Mouse (Mus musculus) cerebellum, adult 2 months (tissue): Measurements from ENCODE around the gene Sspo. TPM values are rescaled to one million over a fixed set of nuclear protein-coding genes. Genes with fewer than 3 reads are reported as not detected.

ENCODE experiments used
- DNase-seq, 2 experiments: peaks; one replicate each; pipeline ENCODE4 v3.0.0; 2021
- H3K27ac ChIP-seq: fragments of 200-500 bp; 2 replicates; pipeline ENCODE4 v1.5.1; 2012; ENCODE audit warnings: low read length, control low read depth, inconsistent platforms; ENCODE audit not compliant: insufficient read depth
- H3K27me3 ChIP-seq: fragments of 200-500 bp; 2 replicates; pipeline ENCODE4 v1.6.1; 2012; ENCODE audit warnings: inconsistent platforms, mild to moderate bottlenecking, low read length, moderate library complexity; ENCODE audit not compliant: control insufficient read depth, insufficient read depth
- H3K4me1 ChIP-seq: fragments of 200-500 bp; 2 replicates; pipeline ENCODE4 v1.6.1; 2011; ENCODE audit warnings: low read length; ENCODE audit not compliant: control insufficient read depth, insufficient read depth
- H3K4me3 ChIP-seq: fragments of 200-500 bp; replicated peaks from 2 replicates; pipeline ENCODE3; 2011; ENCODE audit warnings: mild to moderate bottlenecking, low read depth, low read length, control low read depth; ENCODE audit not compliant: insufficient read depth
- CTCF ChIP-seq: fragments of 200-500 bp; IDR thresholded peaks from 2 replicates; pipeline ENCODE4 v1.5.1; 2011; ENCODE audit warnings: low read depth, mild to moderate bottlenecking, control low read depth, low read length, moderate library complexity, borderline replicate concordance; ENCODE audit not compliant: insufficient read depth
- POLR2A ChIP-seq: fragments of 200-500 bp; IDR thresholded peaks from 2 replicates; pipeline ENCODE4 v1.6.1; 2011; ENCODE audit warnings: low read length, control low read depth, borderline replicate concordance; ENCODE audit not compliant: insufficient read depth
- WGBS: fragments of 180-500 bp; shearing (Covaris S2); methylation state at CpG from one replicate; pipeline ENCODE4 v1.1.7; 2018; 5-methylcytosine and 5-hydroxymethylcytosine counted together
- polyA plus RNA-seq: library from polyadenylated mRNA; depleted of rRNA; stranded (reverse); fragments of >200 nt; gene quantifications from 2 replicates; pipeline ENCODE4 v1.2.3, GENCODE M21; 2012

The Sspo gene
- polyA plus RNA-seq, 1 experiment = 3.7 TPM

DNA sequence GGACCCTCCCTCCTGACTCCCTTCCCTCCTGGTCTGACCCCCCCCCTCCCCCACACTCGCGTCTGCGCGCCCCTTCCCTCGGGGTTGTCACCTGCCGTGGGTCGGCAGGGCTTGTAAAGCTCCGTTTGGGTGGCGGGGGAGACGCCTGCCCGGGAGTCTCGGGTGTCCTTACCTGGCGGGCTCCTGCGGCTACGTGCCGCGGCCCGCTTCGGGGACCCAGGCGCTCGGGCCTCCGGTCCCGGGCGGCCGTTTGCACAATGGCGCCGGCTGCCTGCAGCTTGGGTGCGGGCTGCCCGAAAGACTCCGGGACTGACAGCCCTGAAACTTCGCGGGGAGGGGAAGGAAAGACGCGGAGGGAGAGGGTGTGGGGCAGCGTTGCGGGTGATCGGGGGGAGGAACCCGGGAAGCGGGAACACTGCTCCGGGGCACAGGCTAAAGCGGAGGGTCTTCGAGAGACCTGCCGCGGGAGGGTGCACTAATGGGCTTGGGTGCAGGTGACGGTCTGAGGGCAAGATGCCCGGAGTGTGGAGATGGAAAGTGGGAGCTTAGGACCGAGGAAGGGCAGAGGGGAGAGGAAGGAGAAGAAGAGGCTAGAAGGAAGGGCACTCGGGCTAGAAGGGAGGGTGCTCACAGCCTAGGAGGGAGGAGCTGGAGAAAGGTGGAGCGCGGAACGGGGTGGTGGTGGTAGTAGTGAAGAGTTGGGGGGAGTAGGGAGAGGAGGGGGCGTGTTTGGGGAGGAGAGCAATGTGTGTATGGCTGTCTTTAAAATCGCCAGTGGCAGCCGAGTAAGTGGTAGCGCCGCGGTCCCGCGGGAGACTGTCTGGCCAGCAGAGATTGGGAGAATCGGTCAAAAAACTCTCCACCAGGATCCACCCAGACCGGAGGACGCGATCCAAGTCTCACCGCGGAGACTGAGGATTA lies 2.6 kb upstream of the Sspo start, which contains the start of gene Zfp467:
Zfp467 (minus strand) TSS at position 645 of the 921 bp plus-strand sequence.
- peaks cover 8% of the 10 kb centered on the region; the same call in 1 of the 2 replicates for H3K4me1 ChIP-seq
- peak; percentile 73 to 80 for DNase-seq
- TF ChIP-seq POLR2A (peak; percentile 61; the same call in 1 of the 2 replicates), CTCF (no peak)
- peak within 1 kb of the TSS; percentile 83 for H3K27ac ChIP-seq
- H3K27me3 ChIP-seq = no peaks in the 10 kb centered on the region
- H3K4me3 ChIP-seq = peak within 1 kb of the TSS; percentile 86
- under 1% methylated on average over 65 of the region's 65 CpGs for WGBS

DNA sequence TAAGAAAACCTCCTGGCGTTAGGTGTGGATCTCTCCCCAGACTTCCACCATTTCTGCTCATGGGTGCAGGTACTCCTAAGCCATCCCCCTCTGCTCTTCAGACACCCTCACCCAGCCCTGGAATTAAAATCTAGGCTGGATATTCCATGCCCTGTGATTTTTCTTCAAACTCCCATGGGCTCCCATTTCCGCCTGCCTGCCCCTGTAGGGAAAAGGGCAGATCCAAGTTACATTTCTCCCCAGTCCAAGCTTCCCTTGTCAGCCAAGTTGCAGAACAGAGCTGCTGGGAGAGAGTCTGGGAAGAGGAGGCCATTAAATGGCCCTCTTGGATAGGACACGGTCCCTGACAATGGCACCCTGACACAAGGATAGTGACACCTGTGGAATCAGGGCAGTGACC lies 1.8 kb upstream of the Sspo start:
- WGBS = 14% methylated on average over 3 of the region's 3 CpGs
- Histone ChIP-seq H3K4me3 (peak overlapping the region; percentile 86), H3K4me1 (0 out of 2 replicates have a peak, but pooled peaks cover 8% of the 10 kb centered on the region), H3K27me3 (no peaks in the 10 kb centered on the region), H3K27ac (peak overlapping the region; percentile 52; the same call in 1 of the 2 replicates)
- peak in 1 of 2 experiments; percentile 49 for DNase-seq
- TF ChIP-seq POLR2A (no peak), CTCF (no peak)

DNA sequence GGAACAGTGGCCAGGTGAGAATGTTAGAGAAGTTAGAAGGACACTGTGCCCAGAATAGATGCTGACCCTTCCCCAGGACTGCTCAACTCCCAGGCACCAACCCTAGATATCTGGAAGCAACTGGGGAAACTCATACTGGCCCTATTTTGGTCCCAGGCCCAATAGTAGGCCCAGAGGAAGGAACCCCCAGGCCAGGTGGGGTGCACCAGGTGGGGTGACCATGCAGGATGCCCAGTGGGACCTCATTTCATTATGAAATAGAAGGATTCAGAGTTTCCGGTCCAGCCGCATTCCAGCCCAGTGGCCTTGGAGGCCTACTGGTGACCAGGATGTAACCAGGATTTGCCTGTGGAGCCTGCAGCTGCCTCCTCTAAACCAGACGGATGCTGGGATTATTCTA lies 1.1 kb upstream of the Sspo start:
- no peak for DNase-seq
- 56% methylated on average over 3 of the region's 3 CpGs for WGBS
- TF ChIP-seq POLR2A (no peak), CTCF (no peak)
- H3K4me1 ChIP-seq = 0 out of 2 replicates have a peak, but pooled peaks cover 8% of the 10 kb centered on the region
- H3K27me3 ChIP-seq = no peaks in the 10 kb centered on the region
- no peak overlapping the region for H3K4me3 ChIP-seq
- no peak overlapping the region for H3K27ac ChIP-seq

DNA sequence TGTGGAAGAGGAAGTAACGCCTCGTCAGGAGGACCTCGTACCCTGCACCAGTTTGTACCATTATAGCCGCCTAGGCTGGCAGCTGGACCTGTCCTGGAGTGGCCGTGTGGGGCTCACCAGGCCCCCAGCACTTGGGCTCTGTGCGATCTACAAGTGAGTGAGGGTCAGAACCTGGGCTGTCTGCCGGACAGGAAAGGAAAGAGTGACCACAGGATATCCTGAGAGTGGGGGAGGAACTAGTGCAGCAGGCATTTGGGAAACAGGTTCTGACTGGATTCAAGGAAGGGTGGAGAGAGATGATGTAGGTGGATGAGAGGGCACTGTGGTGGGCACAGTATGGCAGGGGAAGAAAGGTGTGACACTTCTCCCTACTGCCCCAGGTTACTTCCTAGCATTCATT lies 498 bp downstream of the Sspo start:
- 83% methylated on average over 7 of the region's 7 CpGs for WGBS
- TF ChIP-seq CTCF = no peak
- no peak for TF ChIP-seq POLR2A
- Histone ChIP-seq H3K4me3 (no peak overlapping the region), H3K27me3 (no peaks in the 10 kb centered on the region), H3K27ac (no peak overlapping the region), H3K4me1 (peaks cover 8% of the 10 kb centered on the region; the same call in 1 of the 2 replicates)
- no peak for DNase-seq

DNA sequence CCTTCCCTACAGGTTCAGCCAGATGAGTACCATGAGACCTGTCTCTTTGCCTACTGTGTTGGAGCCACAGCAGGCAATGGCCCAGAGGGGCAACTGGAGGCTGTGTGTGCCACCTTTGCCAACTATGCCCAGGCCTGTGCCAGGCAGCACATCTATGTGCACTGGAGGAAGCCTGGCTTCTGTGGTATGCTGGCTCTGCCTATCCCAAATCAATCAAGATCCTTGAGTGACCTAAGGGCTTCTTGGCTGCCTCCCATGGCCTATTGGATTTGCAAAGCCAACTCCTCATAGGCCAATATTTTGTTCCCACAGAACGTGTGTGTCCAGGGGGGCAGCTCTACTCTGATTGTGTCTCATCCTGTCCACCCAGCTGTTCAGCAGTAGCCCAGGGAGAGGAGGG lies 4.1 kb downstream of the Sspo start:
- no peak for TF ChIP-seq CTCF
- no peak for TF ChIP-seq POLR2A
- Histone ChIP-seq H3K4me1 (no peaks in the 10 kb centered on the region; the same call in 1 of the 2 replicates), H3K27ac (no peak overlapping the region), H3K27me3 (no peaks in the 10 kb centered on the region), H3K4me3 (no peak overlapping the region)
- no peak for DNase-seq
- 68% methylated on average over 1 of the region's 1 CpGs for WGBS

DNA sequence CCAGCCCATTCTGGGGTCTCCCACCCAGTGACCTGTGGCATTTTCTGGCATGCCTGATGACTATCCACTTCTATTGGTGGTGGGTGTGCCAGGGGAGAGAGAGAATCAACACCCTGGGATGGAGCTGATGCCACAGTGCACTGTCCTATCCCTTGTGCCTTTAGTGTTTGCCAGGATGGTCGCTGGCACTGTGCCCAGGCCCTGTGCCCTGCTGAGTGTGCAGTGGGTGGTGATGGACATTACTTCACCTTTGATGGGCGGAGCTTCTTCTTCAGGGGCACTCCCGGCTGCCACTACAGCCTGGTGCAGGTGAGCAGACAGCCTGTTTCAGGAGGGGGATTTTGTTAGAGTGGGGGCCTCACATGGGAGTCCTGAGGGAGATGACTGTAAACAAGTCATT lies 4.7 kb downstream of the Sspo start:
- Histone ChIP-seq H3K27ac (no peak overlapping the region), H3K4me1 (no peaks in the 10 kb centered on the region; the same call in 1 of the 2 replicates), H3K4me3 (no peak overlapping the region), H3K27me3 (no peaks in the 10 kb centered on the region)
- DNase-seq = no peak
- TF ChIP-seq CTCF (no peak), POLR2A (no peak)
- WGBS = 51% methylated on average over 3 of the region's 3 CpGs

DNA sequence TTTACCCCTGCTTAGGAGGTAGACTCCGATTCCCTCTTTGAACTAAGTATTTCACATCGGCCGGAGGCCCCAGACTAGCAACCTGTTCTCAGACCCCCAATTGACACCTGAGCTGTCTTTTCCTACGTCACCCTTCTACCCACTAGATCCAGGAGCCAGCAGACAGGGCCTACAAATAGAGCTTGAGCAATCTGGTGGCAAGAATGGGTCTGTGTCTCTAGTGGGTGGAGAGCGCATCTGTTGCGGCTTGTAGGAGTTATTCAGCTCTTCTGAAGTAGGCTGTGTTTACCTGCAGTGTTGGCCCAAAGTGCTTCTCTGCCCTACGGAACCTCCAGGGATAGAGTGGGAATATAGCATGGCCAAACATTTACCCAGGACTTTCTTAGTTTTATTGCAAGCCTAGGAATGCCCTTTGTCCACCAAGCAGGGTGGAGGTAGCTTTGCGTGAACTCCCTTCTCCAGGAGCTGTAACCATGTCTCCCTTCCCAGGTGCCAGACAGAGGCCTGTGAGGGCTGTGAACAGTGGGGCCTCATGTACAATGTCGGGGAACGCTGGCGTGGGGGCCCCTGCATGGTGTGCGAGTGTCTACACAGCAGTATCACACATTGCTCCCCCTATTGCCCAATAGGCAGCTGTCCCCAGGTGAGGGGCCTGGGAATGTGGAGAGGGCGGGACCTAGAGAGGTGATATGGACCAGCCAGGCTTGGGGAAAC lies 17.1 kb downstream of the Sspo start:
- Histone ChIP-seq H3K27me3 (no peaks in the 10 kb centered on the region), H3K4me3 (no peak overlapping the region), H3K27ac (no peak overlapping the region), H3K4me1 (peaks cover 18% of the 10 kb centered on the region)
- no peak for DNase-seq
- no peak for TF ChIP-seq CTCF
- 94% methylated on average over 13 of the region's 13 CpGs for WGBS
